Mouse (Mus musculus): ENCODE results near the gene Mtg2. TPM values are rescaled to one million over a fixed set of nuclear protein-coding genes. Genes with fewer than 3 reads are reported as not detected.

The Mtg2 gene
- polyA plus RNA-seq, 1 experiment = 15.2 TPM

GRCm38 (mm10) chr2:180083063-180083462 is 12.7 kb downstream of the Mtg2 start:
- no peak overlapping the region for H3K4me3 ChIP-seq (ENCODE audit: insufficient read depth, low read length)
- TF ChIP-seq CTCF (IDR thresholded peaks at IDR 0.05; ENCODE audit: borderline replicate concordance, insufficient read depth, low read length) = no peak
- no peak for TF ChIP-seq POLR2A (IDR thresholded peaks at IDR 0.05; ENCODE audit: low read depth, low read length)
- no peaks in the 10 kb centered on the region; the same call in 1 of the 2 replicates for H3K4me1 ChIP-seq (ENCODE audit: control insufficient read depth, insufficient read depth, low read length)
- H3K27ac ChIP-seq (ENCODE audit: insufficient read depth, low read length) = no peak overlapping the region

DNA sequence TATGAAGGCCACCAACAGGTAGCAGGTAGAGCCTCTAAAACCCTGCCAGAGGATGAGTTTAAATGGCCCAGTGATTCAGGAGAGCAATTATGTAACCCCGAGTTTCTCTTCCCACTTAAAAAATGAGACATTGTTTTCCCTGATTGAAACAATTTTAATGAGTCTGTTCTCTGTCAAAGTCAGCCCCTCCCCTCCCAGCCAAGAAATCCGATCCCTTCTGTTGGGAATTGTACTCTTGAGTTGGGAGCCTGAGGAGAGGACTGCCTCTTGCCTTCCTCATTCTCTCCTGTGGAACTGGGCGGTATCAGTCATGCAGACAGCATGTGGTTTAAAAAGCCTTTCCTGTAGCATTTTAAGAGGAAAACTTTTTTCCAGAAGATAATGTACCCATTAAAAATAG is 14.2 kb downstream of the Mtg2 start:
- Histone ChIP-seq H3K4me3 (ENCODE audit: insufficient read depth, low read length) (no peak overlapping the region), H3K27ac (ENCODE audit: insufficient read depth, low read length) (no peak overlapping the region), H3K4me1 (ENCODE audit: control insufficient read depth, insufficient read depth, low read length) (no peaks in the 10 kb centered on the region; the same call in 1 of the 2 replicates)
- TF ChIP-seq POLR2A (IDR thresholded peaks at IDR 0.05; ENCODE audit: low read depth, low read length) = no peak
- TF ChIP-seq CTCF (IDR thresholded peaks at IDR 0.05; ENCODE audit: borderline replicate concordance, insufficient read depth, low read length) = no peak

GRCm38 (mm10) chr2:180085926-180086636 is 15.7 kb downstream of the Mtg2 start:
- H3K4me3 ChIP-seq (ENCODE audit: insufficient read depth, low read length) = no peak overlapping the region
- H3K27ac ChIP-seq (ENCODE audit: insufficient read depth, low read length) = no peak overlapping the region
- TF ChIP-seq CTCF (IDR thresholded peaks at IDR 0.05; ENCODE audit: borderline replicate concordance, insufficient read depth, low read length) (no peak), POLR2A (IDR thresholded peaks at IDR 0.05; ENCODE audit: low read depth, low read length) (no peak)
- H3K4me1 ChIP-seq (ENCODE audit: control insufficient read depth, insufficient read depth, low read length) = no peaks in the 10 kb centered on the region; the same call in 1 of the 2 replicates

GRCm38 (mm10) chr2:180086637-180087027 is 16.2 kb downstream of the Mtg2 start:
- TF ChIP-seq POLR2A (IDR thresholded peaks at IDR 0.05; ENCODE audit: low read depth, low read length) (no peak), CTCF (IDR thresholded peaks at IDR 0.05; ENCODE audit: borderline replicate concordance, insufficient read depth, low read length) (no peak)
- Histone ChIP-seq H3K4me1 (ENCODE audit: control insufficient read depth, insufficient read depth, low read length) (no peaks in the 10 kb centered on the region; the same call in 1 of the 2 replicates), H3K4me3 (ENCODE audit: insufficient read depth, low read length) (no peak overlapping the region), H3K27ac (ENCODE audit: insufficient read depth, low read length) (no peak overlapping the region)

DNA sequence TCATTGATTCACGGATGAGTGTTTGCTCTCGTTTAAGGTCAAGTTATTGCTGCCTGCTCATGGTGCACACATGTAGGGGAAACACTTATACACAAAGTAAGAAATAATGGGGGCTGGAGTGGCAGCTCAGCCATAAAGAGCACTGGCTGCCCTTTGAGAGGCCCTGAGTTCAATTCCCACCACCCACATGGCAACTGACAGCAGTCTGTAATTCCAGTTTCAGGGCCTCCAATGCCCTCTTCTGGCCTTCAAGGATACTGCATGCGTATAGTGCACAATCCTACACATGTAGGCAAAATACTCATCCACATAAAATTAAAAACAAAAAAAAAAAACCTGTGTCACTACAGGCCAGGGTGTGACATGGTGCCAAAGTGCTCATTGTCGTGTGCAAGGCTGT is 17.1 kb downstream of the Mtg2 start:
- H3K27ac ChIP-seq (ENCODE audit: insufficient read depth, low read length) = no peak overlapping the region
- no peak overlapping the region for H3K4me3 ChIP-seq (ENCODE audit: insufficient read depth, low read length)
- no peak for TF ChIP-seq CTCF (IDR thresholded peaks at IDR 0.05; ENCODE audit: borderline replicate concordance, insufficient read depth, low read length)
- TF ChIP-seq POLR2A (IDR thresholded peaks at IDR 0.05; ENCODE audit: low read depth, low read length) = no peak

GRCm38 (mm10) chr2:180090285-180090684 is 19.9 kb downstream of the Mtg2 start:
- H3K4me1 ChIP-seq (ENCODE audit: control insufficient read depth, insufficient read depth, low read length) = no peaks in the 10 kb centered on the region
- TF ChIP-seq CTCF (IDR thresholded peaks at IDR 0.05; ENCODE audit: borderline replicate concordance, insufficient read depth, low read length) (no peak), POLR2A (IDR thresholded peaks at IDR 0.05; ENCODE audit: low read depth, low read length) (no peak)
- no peak overlapping the region for H3K4me3 ChIP-seq (ENCODE audit: insufficient read depth, low read length)
- H3K27ac ChIP-seq (ENCODE audit: insufficient read depth, low read length) = no peak overlapping the region

More for the DNA sequence above, 17.1 kb downstream of the Mtg2 start:
- H3K4me1 ChIP-seq (ENCODE audit: control insufficient read depth, insufficient read depth, low read length) = no peaks in the 10 kb centered on the region; the same call in 1 of the 2 replicates

GRCm38 (mm10) chr2:180095711-180096110 is 25.3 kb downstream of the Mtg2 start:
- TF ChIP-seq POLR2A (IDR thresholded peaks at IDR 0.05; ENCODE audit: low read depth, low read length) = no peak
- TF ChIP-seq CTCF (IDR thresholded peaks at IDR 0.05; ENCODE audit: borderline replicate concordance, insufficient read depth, low read length) = no peak
- no peak overlapping the region for H3K4me3 ChIP-seq (ENCODE audit: insufficient read depth, low read length)
- no peak overlapping the region for H3K27ac ChIP-seq (ENCODE audit: insufficient read depth, low read length)
- H3K4me1 ChIP-seq (ENCODE audit: control insufficient read depth, insufficient read depth, low read length) = no peaks in the 10 kb centered on the region

DNA sequence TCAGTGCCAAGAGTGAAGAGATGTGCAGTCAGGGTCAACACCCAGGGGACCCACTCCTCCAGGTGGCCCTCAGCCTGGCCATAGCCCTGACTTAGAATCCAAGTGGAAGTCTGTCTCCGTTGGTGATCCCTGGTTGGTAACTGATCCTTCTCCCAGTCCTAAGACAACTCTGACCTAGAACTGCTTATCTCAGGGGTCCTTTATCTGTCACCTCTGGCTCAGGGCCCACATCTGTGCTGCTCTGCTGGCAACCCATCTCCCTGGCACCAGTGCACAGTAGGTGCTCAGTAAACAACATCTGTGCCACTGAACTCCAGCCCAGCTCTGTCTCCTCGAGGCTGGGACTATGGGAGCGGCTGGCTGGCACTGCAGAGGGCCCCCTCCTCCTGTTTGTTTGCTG is 27.2 kb downstream of the Mtg2 start:
- Histone ChIP-seq H3K4me1 (ENCODE audit: control insufficient read depth, insufficient read depth, low read length) (no peaks in the 10 kb centered on the region), H3K27ac (ENCODE audit: insufficient read depth, low read length) (no peak overlapping the region), H3K4me3 (ENCODE audit: insufficient read depth, low read length) (no peak overlapping the region)
- no peak for TF ChIP-seq CTCF (IDR thresholded peaks at IDR 0.05; ENCODE audit: borderline replicate concordance, insufficient read depth, low read length)
- TF ChIP-seq POLR2A (IDR thresholded peaks at IDR 0.05; ENCODE audit: low read depth, low read length) = no peak

DNA sequence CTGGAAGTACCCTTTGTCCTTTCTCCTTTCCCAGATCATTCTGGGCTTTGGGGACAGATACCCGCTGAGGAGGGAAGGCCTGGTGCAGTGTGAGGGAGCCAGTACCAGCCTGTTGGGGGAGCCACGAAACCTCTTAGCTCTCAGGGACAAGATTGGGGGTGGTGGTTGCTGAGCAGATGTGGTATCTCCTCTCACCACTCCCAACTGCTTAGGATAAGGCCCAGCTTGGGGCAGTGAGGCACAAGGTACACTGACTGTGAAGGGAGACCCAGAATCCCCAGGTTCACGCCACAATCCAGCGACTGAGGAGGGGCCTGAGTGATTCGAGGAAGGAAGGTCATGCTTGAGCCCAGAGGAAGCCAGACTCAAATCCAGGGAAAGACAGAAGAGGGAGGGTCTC is 27.8 kb downstream of the Mtg2 start:
- no peak for TF ChIP-seq CTCF (IDR thresholded peaks at IDR 0.05; ENCODE audit: borderline replicate concordance, insufficient read depth, low read length)
- no peak for TF ChIP-seq POLR2A (IDR thresholded peaks at IDR 0.05; ENCODE audit: low read depth, low read length)
- Histone ChIP-seq H3K27ac (ENCODE audit: insufficient read depth, low read length) (no peak overlapping the region), H3K4me1 (ENCODE audit: control insufficient read depth, insufficient read depth, low read length) (no peaks in the 10 kb centered on the region), H3K4me3 (ENCODE audit: insufficient read depth, low read length) (no peak overlapping the region)

GRCm38 (mm10) chr2:180099529-180099928 is 29.1 kb downstream of the Mtg2 start:
- Histone ChIP-seq H3K4me1 (ENCODE audit: control insufficient read depth, insufficient read depth, low read length) (no peaks in the 10 kb centered on the region), H3K4me3 (ENCODE audit: insufficient read depth, low read length) (no peak overlapping the region), H3K27ac (ENCODE audit: insufficient read depth, low read length) (no peak overlapping the region)
- TF ChIP-seq CTCF (IDR thresholded peaks at IDR 0.05; ENCODE audit: borderline replicate concordance, insufficient read depth, low read length) (no peak), POLR2A (IDR thresholded peaks at IDR 0.05; ENCODE audit: low read depth, low read length) (no peak)

Data from embryonic fibroblast, embryonic 13.5 days (primary cell).